Mouse (Mus musculus) embryo, embryonic 11.5 days (tissue): ENCODE measurements around the gene Lrpap1.

ENCODE experiments used
- DNase-seq: peaks from one replicate; pipeline ENCODE4 v3.0.0-alpha.2; 2012; ENCODE audit warnings: low read depth, low spot score

Gene Lrpap1

DNA sequence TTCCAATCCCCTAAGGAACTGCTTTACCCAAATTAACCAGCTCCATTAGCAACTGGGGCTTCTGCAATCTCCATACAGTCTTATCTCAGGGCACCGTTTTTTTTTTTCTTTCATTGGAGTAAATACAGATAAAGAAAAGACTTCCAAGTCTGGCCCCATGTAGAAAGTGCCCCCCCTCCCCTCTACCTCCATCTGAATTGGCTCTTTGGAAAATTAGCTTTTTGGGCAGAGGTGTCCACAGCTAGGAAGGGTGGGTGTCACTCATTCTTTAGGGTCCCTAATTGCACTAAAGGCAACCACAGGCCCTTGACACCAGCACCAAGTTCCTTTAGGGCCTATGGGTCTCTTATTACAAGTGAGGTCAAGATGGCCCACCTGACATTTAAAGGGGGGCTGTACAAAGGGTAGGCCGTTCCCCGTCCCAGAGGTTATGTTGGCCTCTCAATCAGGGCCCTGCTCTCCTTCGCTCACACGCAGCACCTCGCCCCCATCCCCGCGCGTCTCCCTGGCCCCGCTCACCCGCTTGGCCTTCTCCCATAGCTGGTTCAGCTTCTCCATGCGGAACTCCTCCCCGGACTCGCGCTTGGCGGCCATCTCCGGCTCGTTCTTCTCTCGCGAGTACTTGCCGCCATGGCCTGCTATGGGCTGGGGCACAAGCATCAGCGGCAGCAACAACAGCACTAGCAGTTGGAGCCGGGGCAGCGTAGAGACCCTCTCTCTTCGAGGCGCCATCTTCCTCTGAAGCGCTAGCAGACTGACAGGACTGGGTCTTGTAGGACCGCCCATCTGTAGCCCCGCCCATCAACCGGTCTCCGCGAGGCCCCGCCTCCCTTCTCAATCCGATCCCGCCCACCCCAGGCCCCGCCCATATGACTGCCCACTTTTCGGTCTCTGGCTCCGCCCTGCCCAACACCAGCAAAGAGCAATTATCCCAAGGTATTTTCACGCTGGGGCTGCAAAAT lies at the start of gene Lrpap1:
Gene Lrpap1 (minus strand): TSS at position 807 of the 962 bp plus-strand sequence.
- peak; percentile 90 for DNase-seq

DNA sequence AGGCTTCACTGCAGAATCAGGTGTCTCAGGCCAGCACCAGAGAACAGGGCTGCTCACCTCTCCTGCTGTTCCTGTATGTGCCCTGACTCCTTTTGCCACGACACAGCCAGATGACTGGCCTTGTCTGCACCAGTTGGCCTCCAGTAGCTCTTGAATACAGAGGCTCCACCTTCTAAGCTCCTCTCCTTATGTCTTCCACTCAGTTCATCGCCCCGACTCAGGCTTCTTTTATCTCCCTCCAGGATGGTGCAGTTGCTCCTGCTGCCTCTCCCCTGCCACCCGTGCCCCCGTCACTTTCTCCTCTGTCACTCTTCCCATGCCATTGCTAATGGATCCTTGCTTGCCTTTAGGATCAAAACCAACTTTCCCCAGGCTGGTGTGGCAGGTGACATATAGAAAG lies 44.4 kb upstream of the Lrpap1 start:
- no peak for DNase-seq

- no peak for DNase-seq
These were observed 44.0 kb upstream of the Lrpap1 start for GRCm38 (mm10) chr5:35149526-35149925.

DNA sequence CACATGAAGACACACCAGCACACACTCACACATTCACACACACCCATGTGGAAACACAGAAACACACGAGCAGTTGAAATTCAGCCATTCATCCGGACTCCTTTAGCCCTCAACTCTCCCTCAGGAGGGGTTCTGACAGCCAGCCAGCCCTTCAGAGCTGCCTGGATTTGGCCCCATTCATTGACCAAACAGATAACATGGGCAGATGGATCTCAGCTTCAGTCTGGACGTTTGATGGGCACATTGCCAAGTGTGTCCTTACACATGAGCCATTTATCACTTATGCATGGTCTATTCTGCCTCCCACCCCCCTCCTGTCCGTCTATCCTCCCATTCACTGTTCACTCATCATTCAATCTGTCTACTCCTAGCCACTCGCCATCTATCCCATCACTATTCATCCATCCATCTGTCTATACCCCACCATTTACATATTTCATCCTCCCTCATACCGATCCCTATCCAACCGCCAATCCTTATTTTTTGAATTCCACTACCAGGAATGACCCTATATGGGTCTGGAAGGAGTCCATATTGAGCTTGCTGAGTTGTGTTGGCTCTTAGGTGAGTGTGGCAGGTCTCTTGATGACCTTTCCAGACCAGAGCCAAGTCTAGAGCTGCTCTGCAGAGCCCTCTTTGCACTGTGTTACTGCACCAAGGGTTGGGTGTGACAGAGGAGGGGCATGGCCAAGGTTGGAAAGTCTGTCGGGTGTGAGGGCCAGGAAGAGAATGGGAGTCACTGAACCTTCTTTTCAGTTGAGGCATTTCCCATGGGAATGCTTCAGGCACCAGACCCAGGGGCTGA lies 42.6 kb upstream of the Lrpap1 start:
- no peak for DNase-seq

DNA sequence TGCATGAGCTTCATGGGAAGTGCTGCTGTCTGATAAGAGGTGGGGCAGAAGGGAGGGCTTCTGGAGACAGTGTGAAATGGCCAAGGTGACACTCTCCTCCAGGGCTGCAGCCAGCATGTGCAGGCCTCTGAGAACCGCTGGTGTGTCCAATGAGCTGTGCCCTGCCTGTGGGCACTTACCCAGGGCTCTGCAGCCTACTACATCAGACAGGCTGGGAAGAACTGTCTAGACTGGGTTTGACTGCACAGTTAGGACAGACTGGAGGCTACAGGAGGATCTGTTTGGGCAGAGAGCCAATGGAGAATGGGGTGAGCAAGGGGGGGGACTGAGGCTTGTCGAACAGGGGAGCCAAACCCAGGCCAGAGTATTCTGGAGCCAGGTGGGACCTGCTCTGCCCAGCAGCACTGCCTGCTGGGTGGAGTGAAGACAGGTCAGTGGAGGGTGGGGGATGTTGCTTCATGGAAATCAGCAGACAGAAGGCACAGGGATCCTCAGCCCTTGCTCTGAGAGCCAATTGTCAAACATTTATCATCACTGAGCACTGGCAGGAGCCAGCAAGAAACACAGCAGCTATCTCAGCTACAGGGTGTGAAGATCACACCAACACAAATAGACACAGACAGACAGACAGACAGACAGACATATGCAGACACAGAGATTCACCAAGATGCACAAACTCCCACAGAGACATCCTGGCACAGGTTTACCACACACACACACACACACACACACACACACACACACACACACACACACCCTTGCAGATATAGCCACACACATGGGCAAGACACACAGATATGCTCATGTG lies 41.8 kb upstream of the Lrpap1 start:
- DNase-seq, result no peak

DNA sequence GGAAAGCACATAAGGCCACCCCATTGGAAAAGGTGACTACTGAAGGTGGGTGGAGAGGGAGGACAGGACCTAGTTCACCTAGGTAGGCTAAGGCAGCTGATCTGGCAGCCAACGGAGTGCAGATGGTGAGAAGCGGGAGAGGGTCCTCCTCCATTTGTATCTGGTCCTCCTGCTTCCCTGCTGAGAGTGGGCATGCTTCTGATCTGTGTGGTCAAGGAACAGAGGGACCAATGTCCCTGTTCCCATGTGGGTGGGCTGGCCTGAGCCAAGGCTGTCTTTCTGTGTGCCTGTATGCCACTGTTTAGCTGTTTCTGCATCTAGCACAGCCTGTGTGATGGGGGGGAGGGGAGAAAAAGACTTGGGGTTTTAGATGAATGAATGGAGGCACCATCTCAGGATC lies 41.2 kb upstream of the Lrpap1 start:
- DNase-seq, result no peak

- DNase-seq, result no peak
These were observed 39.1 kb upstream of the Lrpap1 start for GRCm38 (mm10) chr5:35144716-35145115.

GRCm38 (mm10) chr5:35143460-35144245 lies 38.1 kb upstream of the Lrpap1 start:
- no peak for DNase-seq

- no peak for DNase-seq
These were observed 37.3 kb upstream of the Lrpap1 start for GRCm38 (mm10) chr5:35142910-35143309.

GRCm38 (mm10) chr5:35141316-35141715 lies 35.8 kb upstream of the Lrpap1 start:
- no peak for DNase-seq

DNA sequence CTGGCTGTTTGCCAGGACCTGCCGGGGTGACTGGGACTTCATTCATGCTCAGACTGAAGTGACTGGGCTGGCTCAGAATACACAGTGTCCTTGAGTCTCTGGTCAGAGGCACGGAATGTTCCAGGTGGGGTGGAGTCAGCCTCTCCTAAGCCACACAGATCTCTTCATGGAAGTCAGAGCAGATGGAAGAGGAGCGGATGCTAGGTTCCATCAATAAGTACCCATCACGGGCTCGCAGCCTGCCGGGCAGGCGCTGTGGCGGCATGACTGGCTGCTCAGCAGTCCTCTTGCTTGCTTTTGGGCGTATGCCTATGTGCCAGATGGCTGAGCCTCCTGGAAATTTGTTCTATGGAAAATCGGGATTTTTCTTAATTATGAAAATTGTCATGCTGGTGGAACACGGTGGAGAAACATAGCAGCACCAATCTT lies 32.6 kb upstream of the Lrpap1 start:
- DNase-seq, result no peak

GRCm38 (mm10) chr5:35137510-35138182 lies 32.1 kb upstream of the Lrpap1 start:
- DNase-seq, result no peak

GRCm38 (mm10) chr5:35135903-35136302 lies 30.3 kb upstream of the Lrpap1 start:
- DNase-seq, result no peak

DNA sequence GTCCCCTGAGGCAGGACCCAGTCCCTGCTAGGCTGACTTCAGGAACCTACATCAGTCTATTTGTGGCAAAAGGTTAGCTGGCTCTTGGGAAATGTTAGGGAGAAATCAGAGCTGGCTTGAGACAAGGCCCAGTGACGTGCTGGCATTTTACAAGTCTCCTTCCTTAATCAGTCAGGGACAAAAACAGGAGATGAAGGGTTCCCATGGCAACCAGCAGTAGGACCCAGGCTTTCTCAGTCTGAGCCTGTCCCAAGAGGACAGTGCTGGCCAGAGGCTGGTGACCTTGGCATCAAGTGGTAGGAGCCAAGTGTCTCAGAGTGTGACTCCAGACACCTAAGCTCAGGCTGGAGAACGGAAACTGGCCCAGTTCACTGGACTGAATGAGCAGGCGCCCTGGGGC lies 28.7 kb upstream of the Lrpap1 start:
- DNase-seq, result no peak

DNA sequence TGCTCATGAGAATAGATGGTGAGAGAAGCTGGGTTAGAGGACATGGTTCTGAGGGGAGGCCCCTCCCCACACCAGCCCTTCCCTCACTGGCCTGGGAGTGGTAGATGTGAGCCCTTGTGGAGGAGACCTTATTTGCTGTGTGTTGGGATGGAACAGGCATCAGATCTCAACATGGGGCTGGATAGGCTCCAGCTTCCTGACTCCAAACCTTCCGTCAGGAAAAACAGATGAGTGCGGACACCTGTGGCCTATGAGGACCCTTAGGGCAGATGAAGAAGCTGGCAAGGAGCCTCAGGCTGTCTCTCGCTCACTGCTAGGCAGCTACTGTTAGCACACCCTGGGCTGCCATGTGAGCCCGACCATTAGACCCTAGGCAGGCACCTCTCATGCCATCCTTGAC lies 27.9 kb upstream of the Lrpap1 start:
- DNase-seq, result no peak

DNA sequence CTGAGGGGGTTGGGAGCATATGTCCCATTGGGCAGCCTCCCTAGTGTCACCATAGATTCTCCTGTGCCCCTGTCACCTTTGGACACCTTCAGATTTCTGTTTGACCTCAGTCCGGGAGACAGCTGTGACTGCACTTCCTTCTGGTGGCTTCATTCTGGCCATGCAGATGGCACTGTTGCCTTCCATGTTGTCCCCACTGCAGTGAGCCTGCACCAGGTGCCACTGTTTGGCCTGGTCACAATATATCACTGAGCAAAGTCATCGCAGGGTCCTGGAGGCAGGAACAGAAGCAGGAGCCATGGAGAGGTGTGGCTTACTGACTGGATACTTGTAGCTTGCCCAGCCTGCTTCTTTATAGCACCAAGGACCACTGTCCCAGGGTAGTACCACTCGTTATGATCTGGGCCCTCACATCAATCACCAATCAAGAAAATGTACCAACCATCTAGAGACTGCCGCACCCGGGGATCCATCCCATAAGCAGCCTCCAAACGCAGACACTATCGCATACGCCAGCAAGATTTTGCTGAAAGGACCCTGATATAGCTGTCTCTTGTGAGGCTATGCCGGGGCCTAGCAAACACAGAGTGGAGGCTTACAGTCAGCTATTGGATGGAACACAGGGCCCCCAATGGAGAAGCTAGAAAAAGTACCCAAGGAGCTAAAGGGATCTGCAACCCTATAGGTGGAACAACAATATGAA lies 26.9 kb upstream of the Lrpap1 start:
- no peak for DNase-seq

DNA sequence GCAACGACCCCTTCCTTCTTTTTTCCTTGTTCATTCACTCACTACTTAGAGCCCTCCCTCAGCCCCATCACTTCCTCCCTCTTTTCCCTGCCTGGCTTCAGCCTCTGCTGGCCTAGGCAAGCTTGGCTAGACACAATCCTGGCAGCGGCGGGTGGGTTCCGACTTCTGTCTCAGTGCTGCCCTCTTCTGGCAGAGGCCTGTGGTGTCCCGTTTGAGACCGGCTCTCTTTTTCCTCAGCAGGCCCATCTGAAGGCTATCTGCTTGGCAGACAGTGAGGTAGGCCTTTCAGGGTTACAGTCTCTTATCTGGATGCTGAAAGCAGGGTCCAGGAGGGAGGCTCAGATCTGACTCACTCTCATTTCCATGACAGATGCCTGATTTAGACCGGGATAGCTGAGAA lies 26.2 kb upstream of the Lrpap1 start:
- DNase-seq, result peak; percentile 59

DNA sequence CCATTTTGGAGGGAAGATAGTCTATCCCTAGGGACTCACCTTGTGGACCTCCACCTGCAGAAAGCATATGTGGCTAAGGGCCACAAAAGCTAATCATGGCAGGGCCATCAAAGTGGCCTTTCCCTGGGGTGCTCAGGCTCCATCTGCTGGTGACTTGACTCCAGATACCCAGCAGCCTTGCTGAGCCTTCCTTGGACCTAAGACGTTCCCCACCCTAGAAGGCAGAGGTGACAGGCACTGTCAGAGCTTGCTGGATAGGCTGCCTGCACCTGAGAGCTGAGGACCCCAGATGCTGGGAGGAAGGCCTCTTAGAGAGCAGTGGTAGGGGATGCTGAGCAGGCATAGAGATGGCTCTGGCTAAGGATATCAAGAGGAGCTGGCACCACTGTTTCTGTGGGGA lies 25.7 kb upstream of the Lrpap1 start:
- DNase-seq, result no peak

DNA sequence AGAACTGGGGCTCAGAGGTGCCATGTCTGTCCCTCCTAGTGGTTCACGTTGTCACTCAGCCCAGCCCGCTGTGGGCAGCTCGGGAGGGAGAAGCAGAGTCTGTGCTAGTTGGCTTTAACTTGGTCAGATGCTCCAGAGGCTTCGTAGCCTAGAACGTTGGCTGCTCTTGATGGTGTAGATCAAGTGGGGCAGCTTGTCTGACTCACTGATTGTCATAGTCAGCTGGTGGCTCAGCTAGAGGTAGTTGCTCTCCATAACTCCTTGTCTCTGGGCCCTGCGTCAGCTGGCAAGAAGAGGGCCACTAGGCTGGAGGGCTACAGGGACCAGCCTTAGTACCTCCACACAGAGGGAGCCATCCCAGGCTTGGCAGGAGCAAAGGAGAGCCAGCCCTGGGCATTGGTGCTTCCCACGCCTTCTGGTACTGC lies 24.2 kb upstream of the Lrpap1 start:
- DNase-seq, result no peak

DNA sequence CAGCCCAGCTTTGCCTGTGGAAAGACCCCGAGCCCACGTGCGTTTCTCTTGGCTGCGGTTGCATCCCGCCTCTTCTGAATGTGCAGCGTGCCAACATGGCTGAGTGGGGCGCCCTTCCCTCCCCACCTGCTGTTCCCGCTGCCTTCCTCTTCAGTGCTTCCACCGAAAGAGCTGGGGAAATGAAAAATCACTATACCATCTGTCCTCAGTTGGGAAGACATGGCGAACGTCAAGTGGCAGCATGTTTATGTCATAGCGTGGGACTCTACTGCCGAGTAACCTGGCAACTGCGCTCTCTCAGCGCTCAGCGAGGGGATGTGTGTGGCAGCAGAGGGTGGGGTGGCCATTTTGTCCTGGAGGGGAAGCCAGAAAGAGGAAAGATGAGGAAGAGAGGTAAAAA lies 23.6 kb upstream of the Lrpap1 start:
- no peak for DNase-seq
